Mouse (Mus musculus) effector memory CD4-positive, alpha-beta T cell, adult 5 months (primary cell): ENCODE measurements around the gene Shisal1. TPM values are rescaled to one million over a fixed set of nuclear protein-coding genes. Genes with fewer than 3 reads are reported as not detected.

Source experiments
- polyA plus RNA-seq: library from polyadenylated mRNA; unstranded; fragments of 100-300 nt; shearing (Covaris generic); gene quantifications from one replicate; pipeline ENCODE4 v1.2.1, GENCODE M21; 2017

Shisal1 gene
- polyA plus RNA-seq, result not detected

DNA sequence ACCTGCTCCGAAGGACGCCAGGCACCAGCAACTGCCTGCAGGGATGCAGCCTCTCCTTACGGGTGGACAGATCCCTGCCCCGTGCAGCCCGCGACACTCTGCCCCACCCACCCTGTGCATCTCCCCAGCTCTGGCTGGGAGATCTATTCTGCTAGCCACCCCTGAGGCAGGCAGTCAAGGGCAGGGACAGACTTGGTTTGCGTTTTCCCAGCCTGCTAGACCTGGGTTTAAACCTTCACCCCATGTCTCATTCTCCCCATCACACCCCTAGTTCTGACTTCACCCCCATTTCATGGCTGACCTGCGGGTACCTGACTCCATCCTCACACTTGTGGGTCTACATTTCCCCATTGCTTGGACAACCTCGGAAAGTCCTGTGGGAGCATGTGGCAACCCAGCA is at the start of gene Shisal1:
Gene Shisal1 (minus strand): TSS at position 101 of the 400 bp plus-strand sequence.

Other genes with a start within 250 kb of the Shisal1 start
- not detected for gene Parvb, start 215.1 kb downstream of the Shisal1 start, polyA plus RNA-seq
- 68.0 TPM for gene Parvg, start 123.1 kb downstream of the Shisal1 start, polyA plus RNA-seq
- 0.89 TPM for gene Rtl6, start 110.7 kb upstream of the Shisal1 start, polyA plus RNA-seq
- gene Prr5, start 222.5 kb upstream of the Shisal1 start, polyA plus RNA-seq, result not detected